Mouse (Mus musculus): ENCODE data around the gene 4930519P11Rik. TPM values are rescaled to one million over a fixed set of nuclear protein-coding genes. Genes with fewer than 3 reads are reported as not detected.

Gene 4930519P11Rik
- polyA plus RNA-seq, 1 experiment, result 0.47 TPM

GRCm38 (mm10) chr2:154639115-154639514 is 25.9 kb upstream of the 4930519P11Rik start:
- Histone ChIP-seq H3ac (ENCODE audit: control insufficient read depth, insufficient read length) (no peak overlapping the region), H3K36me3 (ENCODE audit: control insufficient read depth, insufficient read depth) (peaks cover 4% of the 10 kb centered on the region), H3K79me2 (ENCODE audit: control insufficient read depth, insufficient read depth) (no peaks in the 10 kb centered on the region), H3K4me2 (ENCODE audit: low read depth) (no peak overlapping the region), H3K27me3 (ENCODE audit: control insufficient read depth, insufficient read depth, insufficient read length) (no peaks in the 10 kb centered on the region), H3K4me3 (no peak overlapping the region)
- no peak for TF ChIP-seq CEBPB (IDR thresholded peaks at IDR 0.05; ENCODE audit: insufficient read depth, poor library complexity, severe bottlenecking)
- TF ChIP-seq POLR2AphosphoS2 (IDR thresholded peaks at IDR 0.05; ENCODE audit: insufficient read length, low read depth), result no peak
- no peak for TF ChIP-seq USF1 (IDR thresholded peaks at IDR 0.05; ENCODE audit: low read depth)
- no peak for TF ChIP-seq TCF12 (IDR thresholded peaks at IDR 0.05; ENCODE audit: insufficient read depth, poor library complexity, severe bottlenecking)
- no peak for TF ChIP-seq MAX (IDR thresholded peaks at IDR 0.05; ENCODE audit: low read depth)
- no peak for TF ChIP-seq MYOD1 (IDR thresholded peaks at IDR 0.05; ENCODE audit: control insufficient read depth in 1 of 3, insufficient read length in 2 of 3, low read depth in 2 of 3)
- TF ChIP-seq MYOG (IDR thresholded peaks at IDR 0.05; ENCODE audit: control insufficient read depth in 1 of 3, insufficient read depth in 1 of 3, insufficient read length in 2 of 3, low read depth in 2 of 3), result no peak
- TF ChIP-seq SRF (IDR thresholded peaks at IDR 0.05; ENCODE audit: control insufficient read depth, insufficient read length, low read depth), result no peak
- no peak for TF ChIP-seq E2F4 (IDR thresholded peaks at IDR 0.05; ENCODE audit: insufficient read depth)
- TF ChIP-seq REST (IDR thresholded peaks at IDR 0.05; ENCODE audit: insufficient read depth, insufficient read length), result no peak
- TF ChIP-seq POLR2A (IDR thresholded peaks at IDR 0.05; ENCODE audit: insufficient read length, low read depth), result no peak
- TF ChIP-seq TCF3 (IDR thresholded peaks at IDR 0.05; ENCODE audit: insufficient read length, low read depth), result no peak

GRCm38 (mm10) chr2:154638521-154638920 is 25.3 kb upstream of the 4930519P11Rik start:
- no peak for TF ChIP-seq TCF12 (IDR thresholded peaks at IDR 0.05; ENCODE audit: insufficient read depth, poor library complexity, severe bottlenecking)
- Histone ChIP-seq H3K79me2 (ENCODE audit: control insufficient read depth, insufficient read depth) (no peaks in the 10 kb centered on the region), H3K4me2 (ENCODE audit: low read depth) (no peak overlapping the region), H3K4me3 (no peak overlapping the region), H3K36me3 (ENCODE audit: control insufficient read depth, insufficient read depth) (peaks cover 4% of the 10 kb centered on the region), H3K27me3 (ENCODE audit: control insufficient read depth, insufficient read depth, insufficient read length) (no peaks in the 10 kb centered on the region), H3ac (ENCODE audit: control insufficient read depth, insufficient read length) (no peak overlapping the region)

DNA sequence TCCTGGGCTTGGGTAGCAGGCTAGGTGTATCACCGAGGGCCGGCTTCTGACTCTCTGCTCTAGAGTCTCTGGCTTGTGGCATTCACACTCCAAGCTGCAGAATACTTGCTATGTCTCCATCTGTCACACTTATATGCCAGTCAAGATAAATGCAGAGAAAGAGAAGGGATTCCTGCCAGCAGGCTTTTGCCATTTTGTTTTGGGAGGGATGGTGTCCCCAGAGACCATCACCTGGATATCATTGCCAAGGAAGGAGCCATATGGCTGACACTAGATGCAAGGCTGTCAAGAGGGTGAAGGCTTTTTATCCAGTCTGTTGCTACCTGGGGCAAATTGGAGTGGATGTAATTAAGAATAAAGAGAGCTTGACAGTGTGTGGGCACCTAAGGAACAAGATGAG is 22.6 kb upstream of the 4930519P11Rik start:
- Histone ChIP-seq H3K4me2 (ENCODE audit: low read depth) (no peak overlapping the region), H3K36me3 (ENCODE audit: control insufficient read depth, insufficient read depth) (peaks cover 10% of the 10 kb centered on the region), H3K79me2 (ENCODE audit: control insufficient read depth, insufficient read depth) (no peaks in the 10 kb centered on the region), H3K4me3 (no peak overlapping the region), H3ac (ENCODE audit: control insufficient read depth, insufficient read length) (no peak overlapping the region), H3K27me3 (ENCODE audit: control insufficient read depth, insufficient read depth, insufficient read length) (no peaks in the 10 kb centered on the region)
- TF ChIP-seq CEBPB (IDR thresholded peaks at IDR 0.05; ENCODE audit: insufficient read depth, poor library complexity, severe bottlenecking), result no peak

GRCm38 (mm10) chr2:154633876-154634644 is 20.8 kb upstream of the 4930519P11Rik start:
- Histone ChIP-seq H3ac (ENCODE audit: control insufficient read depth, insufficient read length) (no peak overlapping the region), H3K36me3 (ENCODE audit: control insufficient read depth, insufficient read depth) (peaks cover 10% of the 10 kb centered on the region), H3K79me2 (ENCODE audit: control insufficient read depth, insufficient read depth) (no peaks in the 10 kb centered on the region), H3K27me3 (ENCODE audit: control insufficient read depth, insufficient read depth, insufficient read length) (no peaks in the 10 kb centered on the region), H3K4me3 (no peak overlapping the region), H3K4me2 (ENCODE audit: low read depth) (no peak overlapping the region)
- no peak for TF ChIP-seq USF1 (IDR thresholded peaks at IDR 0.05; ENCODE audit: low read depth)

DNA sequence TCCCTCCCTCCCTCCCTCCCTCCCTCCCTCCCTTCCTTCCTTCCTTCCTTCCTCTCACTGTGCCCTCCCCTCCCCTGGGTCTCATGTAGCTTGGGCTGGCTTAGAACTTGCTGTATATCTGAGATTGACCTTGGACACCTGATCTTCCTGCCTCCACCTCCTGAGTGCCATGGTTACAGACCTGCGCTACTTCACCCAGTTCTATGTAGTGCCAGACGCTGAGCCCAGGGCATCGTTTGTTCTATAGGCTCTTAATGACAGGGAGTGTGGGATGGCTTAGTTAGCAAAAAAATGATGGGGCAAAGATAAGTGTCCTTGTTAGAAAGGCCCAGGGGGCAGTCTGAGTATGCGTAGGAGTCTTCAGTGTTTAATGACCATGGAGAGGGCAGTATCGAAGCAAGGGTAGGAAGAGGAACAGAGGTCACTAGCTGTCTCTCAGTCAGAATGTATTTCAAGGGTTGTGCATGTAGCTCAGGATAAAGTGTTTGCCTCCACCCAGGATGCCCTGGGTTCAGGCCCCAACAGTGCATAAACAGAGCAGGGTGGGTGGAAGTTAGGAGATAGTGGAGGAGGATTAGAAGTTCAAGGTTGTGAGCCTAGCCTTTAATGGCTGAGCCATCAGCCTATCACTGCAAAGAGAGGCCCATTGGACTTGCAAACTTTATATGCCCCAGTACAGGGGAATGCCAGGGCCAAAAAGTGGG is 20.0 kb upstream of the 4930519P11Rik start:
- Histone ChIP-seq H3K79me2 (ENCODE audit: control insufficient read depth, insufficient read depth) (no peaks in the 10 kb centered on the region), H3K4me2 (ENCODE audit: low read depth) (no peak overlapping the region), H3K27me3 (ENCODE audit: control insufficient read depth, insufficient read depth, insufficient read length) (no peaks in the 10 kb centered on the region), H3K4me3 (no peak overlapping the region), H3K36me3 (ENCODE audit: control insufficient read depth, insufficient read depth) (peaks cover 7% of the 10 kb centered on the region), H3ac (ENCODE audit: control insufficient read depth, insufficient read length) (no peak overlapping the region)
- TF ChIP-seq POLR2AphosphoS2 (IDR thresholded peaks at IDR 0.05; ENCODE audit: insufficient read length, low read depth), result no peak
- no peak for TF ChIP-seq TCF12 (IDR thresholded peaks at IDR 0.05; ENCODE audit: insufficient read depth, poor library complexity, severe bottlenecking)
- TF ChIP-seq CEBPB (IDR thresholded peaks at IDR 0.05; ENCODE audit: insufficient read depth, poor library complexity, severe bottlenecking), result no peak
- TF ChIP-seq MAX (IDR thresholded peaks at IDR 0.05; ENCODE audit: low read depth), result no peak
- TF ChIP-seq MYOD1 (IDR thresholded peaks at IDR 0.05; ENCODE audit: control insufficient read depth in 1 of 3, insufficient read length in 2 of 3, low read depth in 2 of 3), result no peak
- no peak for TF ChIP-seq TCF3 (IDR thresholded peaks at IDR 0.05; ENCODE audit: insufficient read length, low read depth)
- TF ChIP-seq USF1 (IDR thresholded peaks at IDR 0.05; ENCODE audit: low read depth), result no peak
- TF ChIP-seq REST (IDR thresholded peaks at IDR 0.05; ENCODE audit: insufficient read depth, insufficient read length), result no peak
- TF ChIP-seq MYOG (IDR thresholded peaks at IDR 0.05; ENCODE audit: control insufficient read depth in 1 of 3, insufficient read depth in 1 of 3, insufficient read length in 2 of 3, low read depth in 2 of 3), result no peak
- TF ChIP-seq E2F4 (IDR thresholded peaks at IDR 0.05; ENCODE audit: insufficient read depth), result no peak
- TF ChIP-seq SRF (IDR thresholded peaks at IDR 0.05; ENCODE audit: control insufficient read depth, insufficient read length, low read depth), result no peak
- TF ChIP-seq POLR2A (IDR thresholded peaks at IDR 0.05; ENCODE audit: insufficient read length, low read depth), result no peak
